Mouse (Mus musculus): ENCODE results near the gene Zswim8. TPM values are rescaled to one million over a fixed set of nuclear protein-coding genes. Genes with fewer than 3 reads are reported as not detected.

Gene Zswim8
- total and polyA plus RNA-seq, 2 experiments, result 11.4 to 95.0 TPM

DNA sequence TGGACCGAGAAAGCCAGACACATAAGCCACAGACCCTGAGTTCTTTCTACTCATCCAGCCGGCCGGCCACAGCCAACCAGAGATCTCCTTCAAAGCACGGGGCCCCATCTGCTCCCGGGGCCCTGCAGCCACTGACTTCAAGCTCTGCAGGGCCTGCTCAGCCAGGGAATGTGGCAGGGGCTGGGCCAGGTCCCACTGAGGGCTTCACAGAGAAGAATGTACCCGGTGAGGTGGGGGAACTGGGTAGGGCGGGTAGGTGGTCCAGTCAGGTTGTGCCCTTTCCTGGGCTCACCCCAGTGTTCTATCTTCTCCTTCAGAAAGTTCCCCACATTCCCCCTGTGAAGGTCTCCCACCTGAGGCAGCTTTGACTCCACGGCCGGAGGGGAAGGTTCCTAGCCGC lies 11.1 kb downstream of the Zswim8 start:
- WGBS, result 93% methylated on average over 10 of the region's 10 CpGs
- peaks cover 65% of the 10 kb centered on the region for H3K36me3 ChIP-seq (ENCODE audit: control insufficient read depth, insufficient read depth, low read length)
- H3K79me2 ChIP-seq (ENCODE audit: control insufficient read depth, insufficient read depth, low read length), result no peaks in the 10 kb centered on the region
- no peak overlapping the region for H3K9ac ChIP-seq (ENCODE audit: low read depth, low read length)
- no peak for DNase-seq (ENCODE audit: extremely low read depth, low read depth, low spot score)
- TF ChIP-seq CTCF (IDR thresholded peaks at IDR 0.05; ENCODE audit: low read depth, low read length) (no peak), POLR2A (IDR thresholded peaks at IDR 0.05; ENCODE audit: extremely low read depth, insufficient read depth, low read length) (no peak)
- H3K27ac ChIP-seq (replicated peaks; ENCODE audit: insufficient read depth, low read depth, low read length), result no peak overlapping the region
- no peaks in the 10 kb centered on the region for H3K27me3 ChIP-seq (ENCODE audit: control insufficient read depth, insufficient read depth, low read length)
- H3K4me3 ChIP-seq (ENCODE audit: insufficient read depth, low read depth, low read length), result no peak overlapping the region
- no peaks in the 10 kb centered on the region for H3K4me1 ChIP-seq (ENCODE audit: control insufficient read depth, insufficient read depth, low read length)

DNA sequence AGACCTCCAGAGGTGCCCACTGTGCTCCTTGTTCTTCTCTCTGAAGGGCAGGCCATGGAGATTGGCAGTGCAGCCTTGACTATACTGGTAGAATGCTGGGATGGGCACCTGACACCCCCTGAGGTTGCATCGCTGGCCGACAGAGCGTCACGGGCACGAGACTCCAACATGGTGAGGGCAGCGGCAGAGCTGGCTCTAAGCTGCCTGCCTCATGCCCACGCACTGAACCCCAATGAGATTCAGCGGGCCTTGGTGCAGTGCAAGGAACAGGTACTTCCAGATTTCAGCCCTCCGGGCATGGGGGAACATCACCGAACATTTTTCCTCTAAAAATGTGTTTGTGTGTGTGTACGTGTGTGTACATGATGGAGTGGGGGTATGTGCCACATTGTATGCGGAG lies 12.4 kb downstream of the Zswim8 start:
- no peak overlapping the region for H3K9ac ChIP-seq (ENCODE audit: low read depth, low read length)
- no peak for DNase-seq (ENCODE audit: extremely low read depth, low read depth, low spot score)
- WGBS, result 94% methylated on average over 12 of the region's 12 CpGs
- no peaks in the 10 kb centered on the region for H3K27me3 ChIP-seq (ENCODE audit: control insufficient read depth, insufficient read depth, low read length)
- no peak overlapping the region for H3K4me3 ChIP-seq (ENCODE audit: insufficient read depth, low read depth, low read length)
- no peaks in the 10 kb centered on the region for H3K4me1 ChIP-seq (ENCODE audit: control insufficient read depth, insufficient read depth, low read length)
- no peak for TF ChIP-seq POLR2A (IDR thresholded peaks at IDR 0.05; ENCODE audit: extremely low read depth, insufficient read depth, low read length)
- TF ChIP-seq CTCF (IDR thresholded peaks at IDR 0.05; ENCODE audit: low read depth, low read length), result no peak
- peaks cover 65% of the 10 kb centered on the region for H3K36me3 ChIP-seq (ENCODE audit: control insufficient read depth, insufficient read depth, low read length)
- H3K27ac ChIP-seq (replicated peaks; ENCODE audit: insufficient read depth, low read depth, low read length), result no peak overlapping the region
- no peaks in the 10 kb centered on the region for H3K79me2 ChIP-seq (ENCODE audit: control insufficient read depth, insufficient read depth, low read length)

DNA sequence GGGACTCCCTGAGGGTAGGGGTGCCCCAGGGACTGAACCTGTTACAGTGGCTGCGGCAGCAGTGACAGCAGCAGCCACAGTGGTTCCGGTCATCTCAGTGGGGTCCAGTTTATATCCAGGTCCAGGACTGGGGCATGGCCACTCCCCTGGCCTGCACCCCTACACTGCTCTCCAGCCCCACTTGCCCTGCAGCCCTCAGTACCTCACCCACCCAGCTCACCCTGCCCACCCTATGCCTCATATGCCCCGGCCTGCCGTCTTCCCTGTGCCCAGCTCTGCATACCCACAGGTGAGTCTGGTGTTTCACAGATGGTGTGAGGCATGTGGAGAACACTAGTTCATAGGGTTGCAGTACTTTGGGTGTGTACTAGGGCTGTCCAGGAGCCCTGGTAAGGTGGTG lies 14.0 kb downstream of the Zswim8 start:
- Histone ChIP-seq H3K79me2 (ENCODE audit: control insufficient read depth, insufficient read depth, low read length) (no peaks in the 10 kb centered on the region), H3K4me1 (ENCODE audit: control insufficient read depth, insufficient read depth, low read length) (no peaks in the 10 kb centered on the region), H3K36me3 (ENCODE audit: control insufficient read depth, insufficient read depth, low read length) (peaks cover 63% of the 10 kb centered on the region), H3K4me3 (ENCODE audit: insufficient read depth, low read depth, low read length) (no peak overlapping the region), H3K27ac (replicated peaks; ENCODE audit: insufficient read depth, low read depth, low read length) (no peak overlapping the region), H3K27me3 (ENCODE audit: control insufficient read depth, insufficient read depth, low read length) (no peaks in the 10 kb centered on the region), H3K9ac (ENCODE audit: low read depth, low read length) (no peak overlapping the region)
- no peak for TF ChIP-seq POLR2A (IDR thresholded peaks at IDR 0.05; ENCODE audit: extremely low read depth, insufficient read depth, low read length)
- TF ChIP-seq CTCF (IDR thresholded peaks at IDR 0.05; ENCODE audit: low read depth, low read length), result no peak
- 88% methylated on average over 4 of the region's 4 CpGs for WGBS
- DNase-seq (ENCODE audit: extremely low read depth, low read depth, low spot score), result no peak

DNA sequence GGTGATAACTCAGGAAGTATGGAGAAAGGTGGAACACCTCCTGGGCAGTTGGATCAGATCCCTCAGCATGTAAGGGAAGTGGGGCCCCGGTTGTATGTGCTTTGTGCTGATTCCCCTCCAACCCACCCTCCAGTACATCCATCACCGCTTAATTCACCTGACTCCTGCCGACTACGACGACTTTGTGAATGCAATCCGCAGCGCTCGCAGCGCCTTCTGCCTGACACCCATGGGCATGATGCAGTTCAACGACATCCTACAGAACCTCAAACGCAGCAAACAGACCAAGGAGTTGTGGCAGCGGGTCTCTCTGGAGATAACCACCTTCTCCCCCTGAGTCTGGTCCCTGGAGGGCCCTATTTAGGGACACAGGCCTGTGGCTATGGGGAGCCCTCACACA lies 15.7 kb downstream of the Zswim8 start:
- Histone ChIP-seq H3K27me3 (ENCODE audit: control insufficient read depth, insufficient read depth, low read length) (no peaks in the 10 kb centered on the region), H3K4me3 (ENCODE audit: insufficient read depth, low read depth, low read length) (no peak overlapping the region), H3K36me3 (ENCODE audit: control insufficient read depth, insufficient read depth, low read length) (peaks cover 62% of the 10 kb centered on the region), H3K4me1 (ENCODE audit: control insufficient read depth, insufficient read depth, low read length) (no peaks in the 10 kb centered on the region), H3K9ac (ENCODE audit: low read depth, low read length) (no peak overlapping the region), H3K27ac (replicated peaks; ENCODE audit: insufficient read depth, low read depth, low read length) (no peak overlapping the region), H3K79me2 (ENCODE audit: control insufficient read depth, insufficient read depth, low read length) (no peaks in the 10 kb centered on the region)
- WGBS, result 90% methylated on average over 12 of the region's 12 CpGs
- DNase-seq (ENCODE audit: extremely low read depth, low read depth, low spot score), result no peak
- TF ChIP-seq POLR2A (IDR thresholded peaks at IDR 0.05; ENCODE audit: extremely low read depth, insufficient read depth, low read length), result no peak
- TF ChIP-seq CTCF (IDR thresholded peaks at IDR 0.05; ENCODE audit: low read depth, low read length), result no peak

DNA sequence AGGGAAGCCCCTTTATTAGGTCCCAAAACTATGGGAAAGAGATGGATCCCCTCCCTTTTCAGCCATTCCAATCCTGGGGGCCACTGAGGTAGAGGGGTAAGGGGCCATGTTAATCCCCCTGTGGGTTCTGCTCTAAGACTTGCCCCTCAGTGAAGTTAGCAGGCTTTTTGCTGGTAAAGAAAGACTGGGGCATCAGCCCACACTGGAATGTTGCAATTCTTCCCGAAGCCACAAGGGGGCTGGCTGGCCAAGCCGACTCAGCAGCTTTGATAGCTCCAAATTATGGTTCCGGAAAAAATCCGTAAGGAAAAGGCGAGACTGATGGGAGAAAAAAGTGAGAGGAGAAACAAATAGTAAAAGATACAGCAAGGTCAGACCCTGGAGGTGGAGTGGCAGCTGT lies 16.7 kb downstream of the Zswim8 start:
- 18% methylated on average over 5 of the region's 5 CpGs for WGBS
- Histone ChIP-seq H3K9ac (ENCODE audit: low read depth, low read length) (no peak overlapping the region), H3K27me3 (ENCODE audit: control insufficient read depth, insufficient read depth, low read length) (no peaks in the 10 kb centered on the region), H3K27ac (replicated peaks; ENCODE audit: insufficient read depth, low read depth, low read length) (no peak overlapping the region), H3K4me3 (ENCODE audit: insufficient read depth, low read depth, low read length) (no peak overlapping the region), H3K36me3 (ENCODE audit: control insufficient read depth, insufficient read depth, low read length) (peaks cover 62% of the 10 kb centered on the region), H3K4me1 (ENCODE audit: control insufficient read depth, insufficient read depth, low read length) (no peaks in the 10 kb centered on the region), H3K79me2 (ENCODE audit: control insufficient read depth, insufficient read depth, low read length) (no peaks in the 10 kb centered on the region)
- peak; percentile 30 for DNase-seq (ENCODE audit: extremely low read depth, low read depth, low spot score)
- TF ChIP-seq CTCF (IDR thresholded peaks at IDR 0.05; ENCODE audit: low read depth, low read length) (peak; percentile 86), POLR2A (IDR thresholded peaks at IDR 0.05; ENCODE audit: extremely low read depth, insufficient read depth, low read length) (no peak)

DNA sequence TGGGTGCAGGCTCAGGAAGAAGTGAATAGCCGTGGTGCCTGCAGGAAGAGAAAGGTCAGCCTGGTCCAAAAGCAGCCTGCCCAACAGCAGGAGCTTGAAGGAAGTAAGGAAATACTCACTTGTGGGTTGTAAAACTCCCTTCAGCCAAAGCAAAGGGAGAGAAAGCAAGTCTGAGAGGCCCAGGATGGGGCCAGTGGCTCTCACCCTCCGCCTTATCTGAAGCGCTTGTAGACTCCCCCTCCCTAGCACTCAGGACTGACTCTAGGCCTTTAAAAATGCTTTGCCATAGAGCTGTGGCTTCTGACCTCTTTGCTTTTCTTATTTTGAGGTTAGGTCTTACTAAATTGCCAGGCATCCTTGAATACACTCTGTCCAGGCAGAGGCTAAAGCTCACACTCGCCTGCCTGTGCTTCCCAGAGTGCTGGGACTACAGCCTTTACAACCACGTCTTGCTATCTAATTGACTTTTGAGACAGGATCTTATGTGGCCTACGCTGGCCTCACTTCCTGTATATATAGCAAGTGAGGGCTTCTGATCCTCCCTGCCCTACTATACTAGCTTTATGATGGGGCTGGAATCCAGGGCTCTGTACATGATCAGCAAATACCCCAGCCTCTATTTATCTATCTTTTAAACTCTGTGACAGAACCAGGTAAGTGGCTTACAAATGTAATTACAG lies 18.4 kb downstream of the Zswim8 start:
- 78% methylated on average over 6 of the region's 6 CpGs for WGBS
- no peak overlapping the region for H3K9ac ChIP-seq (ENCODE audit: low read depth, low read length)
- H3K36me3 ChIP-seq (ENCODE audit: control insufficient read depth, insufficient read depth, low read length), result peaks cover 65% of the 10 kb centered on the region
- H3K79me2 ChIP-seq (ENCODE audit: control insufficient read depth, insufficient read depth, low read length), result no peaks in the 10 kb centered on the region; the same call in 1 of the 2 replicates
- TF ChIP-seq CTCF (IDR thresholded peaks at IDR 0.05; ENCODE audit: low read depth, low read length) (no peak), POLR2A (IDR thresholded peaks at IDR 0.05; ENCODE audit: extremely low read depth, insufficient read depth, low read length) (no peak)
- DNase-seq (ENCODE audit: extremely low read depth, low read depth, low spot score), result no peak
- no peak overlapping the region for H3K27ac ChIP-seq (replicated peaks; ENCODE audit: insufficient read depth, low read depth, low read length)
- H3K4me1 ChIP-seq (ENCODE audit: control insufficient read depth, insufficient read depth, low read length), result no peaks in the 10 kb centered on the region
- no peaks in the 10 kb centered on the region for H3K27me3 ChIP-seq (ENCODE audit: control insufficient read depth, insufficient read depth, low read length)
- no peak overlapping the region for H3K4me3 ChIP-seq (ENCODE audit: insufficient read depth, low read depth, low read length)

All from liver, adult 2 months (tissue).